Mouse (Mus musculus): ENCODE results near the gene Pan2.

- no peak for TF ChIP-seq CTCF (IDR thresholded peaks at IDR 0.05; ENCODE audit: borderline replicate concordance, control insufficient read depth, extremely low read depth, insufficient read depth, low read length, poor library complexity)
- no peak for TF ChIP-seq POLR2A (IDR thresholded peaks at IDR 0.05; ENCODE audit: control insufficient read depth, extremely low read depth, insufficient read depth, low read length, poor library complexity)
Observed at GRCm38 (mm10) chr10:128362568-128362967, 59.4 kb downstream of the Pan2 start.
